In the genomic region with DNA sequence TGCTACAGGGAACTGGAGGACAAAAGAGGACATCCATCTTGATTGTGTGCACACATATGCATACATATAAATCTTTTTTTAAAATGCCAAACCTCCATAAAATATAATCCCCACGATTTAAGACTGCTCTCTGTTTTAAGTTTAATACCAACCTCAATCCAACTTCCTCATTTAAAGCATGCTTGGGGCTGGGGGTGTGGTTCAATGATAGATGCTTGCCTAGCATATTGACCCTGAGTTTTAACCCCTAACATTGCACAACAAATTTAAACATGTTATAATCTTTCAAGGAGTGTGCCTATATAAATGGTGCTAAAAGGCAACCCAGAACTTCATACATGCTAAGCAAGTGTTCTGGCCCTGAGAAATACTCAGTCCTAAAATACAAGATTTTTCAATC, we compare ENCODE assay signal across 17 mouse cellular contexts. TPM values are rescaled to one million over a fixed set of nuclear protein-coding genes. Genes with fewer than 3 reads are reported as not detected.
A peak's percentile ranks its signal among the peaks of the same experiment; 100 is the strongest.
DNase-seq lines count a peak whose midpoint lies in the region; ATAC-seq and TF ChIP-seq lines count a peak whose summit lies in the region.
"Had no signal": no experiment of that assay in that cellular context is flagged by ENCODE, and none has a peak within 500 bp of the region (broad histone marks: within the 10 kb centered on the region; RNA-seq: fewer than 3 reads in every experiment).

No protein-coding gene starts in this region.

- peak overlapping the region; percentile 17; the same call in 1 of the 2 replicates for H3K27ac ChIP-seq in gastrocnemius, adult 2 months
- no peak overlapping the region for H3K27ac ChIP-seq in intestine, embryonic 14.5 days (ENCODE audit: low read depth)
- no peak overlapping the region for H3K27ac ChIP-seq in intestine, embryonic 16.5 days (ENCODE audit: low read length)
- H3K27ac ChIP-seq in stomach, embryonic 14.5 days (ENCODE audit: low read length) = no peak overlapping the region
- H3K27ac ChIP-seq in stomach, postnatal 0 days (replicated peaks) = no peak overlapping the region
- H3K27ac ChIP-seq: hindbrain, embryonic 12.5 days; left cerebral cortex, adult 2 months had no signal

- no peak overlapping the region for H3K9ac ChIP-seq in intestine, embryonic 14.5 days (ENCODE audit: low read length)
- no peak overlapping the region for H3K9ac ChIP-seq in intestine, embryonic 16.5 days (ENCODE audit: low read depth, low read length)
- H3K9ac ChIP-seq in stomach, embryonic 14.5 days (replicated peaks; ENCODE audit: low read depth, low read length) = no peak overlapping the region
- H3K9ac ChIP-seq in stomach, postnatal 0 days (ENCODE audit: low read length) = no peak overlapping the region
- H3K9ac ChIP-seq: hindbrain, embryonic 12.5 days had no signal

- ATAC-seq in intestine, embryonic 14.5 days (replicated peaks; ENCODE audit: low FRiP score, low TSS enrichment, low read depth) = no peak
- ATAC-seq in intestine, embryonic 16.5 days = no peak
- ATAC-seq in stomach, embryonic 14.5 days (ENCODE audit: insufficient number of reproducible peaks, insufficient read depth, low FRiP score, low read depth) = no peak
- no peak for ATAC-seq in stomach, postnatal 0 days (ENCODE audit: low FRiP score, low TSS enrichment)
- ATAC-seq: activated CD4-positive, CD25-positive, alpha-beta regulatory T cell, adult 4 months had no signal

- intact Hi-C loops in gastrocnemius, adult 2 months (cut with DNase I) = no loop called here

- DNase-seq in gastrocnemius, adult 2 months = no peak
- no peak for DNase-seq in gastrocnemius, adult 8-10 months (ENCODE audit: low spot score in 2 of 2)
- DNase-seq in intestine, embryonic 14.5 days (ENCODE audit: low spot score) = no peak
- DNase-seq in stomach, postnatal 0 days (ENCODE audit: low spot score) = no peak
- no peak for DNase-seq in cerebellum, postnatal 4 days (ENCODE audit: low spot score in 2 of 2)
- DNase-seq in frontal cortex, postnatal 14 days (ENCODE audit: low spot score in 2 of 2) = no peak
- DNase-seq: cerebellum, postnatal 14 days; kidney, postnatal 4 days; thymus, adult 2 months had no signal

- H3K4me3 ChIP-seq in gastrocnemius, adult 2 months = peak overlapping the region; percentile 44
- no peak overlapping the region for H3K4me3 ChIP-seq in intestine, embryonic 14.5 days (ENCODE audit: low read depth, low read length)
- no peak overlapping the region for H3K4me3 ChIP-seq in intestine, embryonic 16.5 days (ENCODE audit: low read length)
- H3K4me3 ChIP-seq in stomach, embryonic 14.5 days (ENCODE audit: low read depth, low read length) = no peak overlapping the region
- no peak overlapping the region for H3K4me3 ChIP-seq in stomach, postnatal 0 days (ENCODE audit: low read depth, low read length)
- H3K4me3 ChIP-seq: hindbrain, embryonic 12.5 days; left cerebral cortex, adult 2 months; megakaryocyte, embryonic 14.5 days had no signal

- 47% methylated on average over 1 of the region's 1 CpGs for WGBS in intestine, embryonic 14.5 days
- 33% methylated on average over 1 of the region's 1 CpGs for WGBS in intestine, embryonic 16.5 days
- WGBS in stomach, embryonic 14.5 days = 28% methylated on average over 1 of the region's 1 CpGs
- 23% methylated on average over 1 of the region's 1 CpGs for whole genome bisulfite sequencing in stomach, postnatal 0 days

- peaks cover 37% of the 10 kb centered on the region for H3K4me1 ChIP-seq in intestine, embryonic 14.5 days (replicated peaks; ENCODE audit: control insufficient read depth, insufficient read depth, low read length)
- peaks cover 25% of the 10 kb centered on the region for H3K4me1 ChIP-seq in intestine, embryonic 16.5 days (ENCODE audit: control insufficient read depth, insufficient read depth, low read length)
- H3K4me1 ChIP-seq in stomach, embryonic 14.5 days (ENCODE audit: control insufficient read depth, insufficient read depth, low read length) = peaks cover 40% of the 10 kb centered on the region
- peaks cover 2% of the 10 kb centered on the region for H3K4me1 ChIP-seq in stomach, postnatal 0 days (replicated peaks; ENCODE audit: control insufficient read depth, insufficient read depth)

- TF ChIP-seq CTCF in gastrocnemius, adult 2 months (IDR thresholded peaks at IDR 0.05) = no peak
- no peak for TF ChIP-seq CTCF in stomach, postnatal 0 days (IDR thresholded peaks at IDR 0.05; ENCODE audit: low read depth)

- 0 out of 2 replicates have a peak overlapping the region, but pooled peaks have one; percentile 14 for H3K4me2 ChIP-seq in intestine, embryonic 14.5 days (ENCODE audit: low read length)
- no peak overlapping the region for H3K4me2 ChIP-seq in intestine, embryonic 16.5 days (ENCODE audit: low read depth, low read length)
- H3K4me2 ChIP-seq in stomach, embryonic 14.5 days (replicated peaks; ENCODE audit: low read depth, low read length) = peak overlapping the region; percentile 19; the same call in 1 of the 2 replicates
- no peak overlapping the region for H3K4me2 ChIP-seq in stomach, postnatal 0 days (replicated peaks; ENCODE audit: low read depth)
- H3K4me2 ChIP-seq: hindbrain, embryonic 12.5 days had no signal

- no peak for TF ChIP-seq EP300 in stomach, postnatal 0 days (optimal IDR thresholded peaks at IDR 0.05)

- no peaks in the 10 kb centered on the region for H3K9me3 ChIP-seq in intestine, embryonic 14.5 days (ENCODE audit: control insufficient read depth, low read length)
- H3K9me3 ChIP-seq in intestine, embryonic 16.5 days (ENCODE audit: control insufficient read depth, low read length) = no peaks in the 10 kb centered on the region
- no peaks in the 10 kb centered on the region for H3K9me3 ChIP-seq in stomach, embryonic 14.5 days (ENCODE audit: control insufficient read depth, low read depth, low read length)
- no peaks in the 10 kb centered on the region for H3K9me3 ChIP-seq in stomach, postnatal 0 days (ENCODE audit: control insufficient read depth, low read length)
- H3K9me3 ChIP-seq: hindbrain, embryonic 12.5 days; megakaryocyte, embryonic 14.5 days had no signal

- H3K36me3 ChIP-seq in intestine, embryonic 14.5 days (ENCODE audit: control insufficient read depth, insufficient read depth, low read length) = peaks cover 26% of the 10 kb centered on the region
- 0 out of 2 replicates have a peak, but pooled peaks cover 3% of the 10 kb centered on the region for H3K36me3 ChIP-seq in intestine, embryonic 16.5 days (ENCODE audit: control insufficient read depth, insufficient read depth, low read length)
- H3K36me3 ChIP-seq in stomach, embryonic 14.5 days (ENCODE audit: control insufficient read depth, insufficient read depth, low read length) = peaks cover 16% of the 10 kb centered on the region
- no peaks in the 10 kb centered on the region for H3K36me3 ChIP-seq in stomach, postnatal 0 days (ENCODE audit: control insufficient read depth, insufficient read depth, low read length)

- H3K27me3 ChIP-seq in intestine, embryonic 14.5 days (replicated peaks; ENCODE audit: control insufficient read depth, insufficient read depth, low read length) = no peaks in the 10 kb centered on the region
- no peaks in the 10 kb centered on the region for H3K27me3 ChIP-seq in intestine, embryonic 16.5 days (replicated peaks; ENCODE audit: control insufficient read depth, insufficient read depth, low read length)
- no peaks in the 10 kb centered on the region for H3K27me3 ChIP-seq in stomach, embryonic 14.5 days (ENCODE audit: control insufficient read depth, insufficient read depth, low read length)
- no peaks in the 10 kb centered on the region for H3K27me3 ChIP-seq in stomach, postnatal 0 days (ENCODE audit: control insufficient read depth, insufficient read depth, low read length)
- H3K27me3 ChIP-seq: hindbrain, embryonic 12.5 days; megakaryocyte, embryonic 14.5 days had no signal

RNA-seq across cellular contexts. Expression of gene A830005F24Rik, which starts 27.1 kb away (rescaled TPM):
- total RNA-seq in gastrocnemius, adult 2 months (2021) = under 1 TPM in 1 of 2 experiments, not detected in 1; 0.31 TPM
- total RNA-seq in gastrocnemius, adult 8-10 months (2022) = under 1 TPM in 1 of 4 experiments, not detected in 3; 0.44 TPM
- polyA plus RNA-seq in intestine, embryonic 14.5 days (2014; fragmentation: Nextera tagmentation; extraction: Ambion mirVana) = 0.79 and 1.1 TPM in 2 replicates
- polyA plus RNA-seq in intestine, embryonic 16.5 days (2015; fragmentation: Nextera tagmentation; extraction: Ambion mirVana) = 0.57 and 0.60 TPM in 2 replicates
- polyA plus RNA-seq in stomach, embryonic 14.5 days (2014; fragmentation: Nextera tagmentation; extraction: Ambion mirVana) = 1.0 and 1.6 TPM in 2 replicates
- polyA plus RNA-seq in stomach, postnatal 0 days (2015; fragmentation: Nextera tagmentation; extraction: Ambion mirVana) = 0.36 and 0.56 TPM in 2 replicates
- total RNA-seq: liver, adult 2 months had no signal
- polyA plus RNA-seq: liver, adult 2 months; small intestine, adult 2 months; thymus, adult 2 months had no signal

RNA-seq across cellular contexts. Expression of gene Zfp169, which starts 27.2 kb away (rescaled TPM):
- 1 to 10 TPM; 3.6 to 3.7 TPM for total RNA-seq in gastrocnemius, adult 2 months (2021)
- total RNA-seq in gastrocnemius, adult 8-10 months (2022) = 1 to 10 TPM; 3.0 to 3.9 (median 3.7) TPM
- 6.2 and 6.6 TPM in 2 replicates for polyA plus RNA-seq in intestine, embryonic 14.5 days (2014; fragmentation: Nextera tagmentation; extraction: Ambion mirVana)
- polyA plus RNA-seq in intestine, embryonic 16.5 days (2015; fragmentation: Nextera tagmentation; extraction: Ambion mirVana) = 2.1 and 3.2 TPM in 2 replicates
- polyA plus RNA-seq in stomach, embryonic 14.5 days (2014; fragmentation: Nextera tagmentation; extraction: Ambion mirVana) = 5.0 and 6.7 TPM in 2 replicates
- 1.3 and 1.9 TPM in 2 replicates for polyA plus RNA-seq in stomach, postnatal 0 days (2015; fragmentation: Nextera tagmentation; extraction: Ambion mirVana)

Comparison
In these comparisons a context has a peak if more than half of its experiments do, and no peak if none do; other contexts are left out.
1. H3K4me2 ChIP-seq: peak in intestine, embryonic 14.5 days (single experiment) and stomach, embryonic 14.5 days (single experiment); none in intestine, embryonic 16.5 days (single experiment) and stomach, postnatal 0 days (single experiment).